Mouse (Mus musculus): ENCODE results near the gene 1700067P10Rik.
A peak's percentile ranks its signal among the peaks of the same experiment; 100 is the strongest.

The 1700067P10Rik gene

GRCm38 (mm10) chr17:48089019-48089418, at the start of gene 1700067P10Rik:
Gene 1700067P10Rik (plus strand): TSS chr17:48089319.
- H3K27me3 ChIP-seq (ENCODE audit: control insufficient read depth, insufficient read depth, low read length, poor library complexity, severe bottlenecking): no peaks in the 10 kb centered on the region; the same call in 1 of the 2 replicates

DNA sequence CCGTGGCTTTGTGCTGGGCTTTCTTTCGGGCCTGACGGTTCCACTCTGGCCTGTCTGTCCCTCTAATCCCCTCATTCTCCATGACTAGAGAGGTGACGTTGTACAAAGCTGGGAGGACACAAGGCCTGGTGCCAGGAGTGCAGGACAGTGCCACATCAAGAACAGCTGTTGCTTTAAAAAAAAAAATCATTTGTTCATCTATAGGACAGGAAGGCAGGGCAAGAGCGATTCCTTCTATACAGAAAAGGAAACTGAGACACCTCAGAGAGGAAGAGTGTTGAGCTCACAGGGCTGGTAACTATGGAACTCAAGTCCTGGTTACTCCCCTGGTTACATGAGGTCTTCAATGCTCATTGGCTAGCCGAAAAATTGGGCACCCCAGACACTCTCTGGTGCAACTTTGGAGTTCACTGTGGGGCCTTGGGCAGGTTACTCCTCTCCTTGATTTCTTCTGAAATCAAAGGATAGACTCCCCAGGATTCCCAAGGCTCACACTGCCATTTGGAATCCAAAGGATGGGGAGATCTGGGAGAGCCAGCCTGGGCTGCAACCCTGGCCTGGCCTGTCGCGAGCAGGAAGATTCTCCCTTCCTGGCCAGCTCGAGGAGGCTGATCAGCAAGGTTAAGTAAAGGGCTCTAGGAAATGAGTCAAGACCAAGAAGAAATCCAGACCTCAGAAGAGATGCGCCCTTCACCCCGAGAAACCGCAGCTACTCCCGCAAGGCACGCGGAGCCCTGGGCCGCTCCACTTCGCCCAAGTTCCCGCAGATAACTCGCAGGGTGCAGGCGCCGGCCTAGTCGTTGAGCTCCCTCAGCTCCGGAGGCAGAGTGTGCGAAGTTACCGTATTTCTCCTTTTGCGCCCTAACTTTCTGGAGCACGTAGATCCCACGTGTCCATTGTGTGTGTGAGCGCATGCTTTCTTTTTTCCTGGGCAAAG, 47.5 kb upstream of the 1700067P10Rik start:
- peak; percentile 55 for DNase-seq (ENCODE audit: low read depth, low spot score)
- Histone ChIP-seq H3K27me3 (ENCODE audit: control insufficient read depth, insufficient read depth, low read length, poor library complexity, severe bottlenecking) (no peaks in the 10 kb centered on the region), H3K36me3 (ENCODE audit: control insufficient read depth, insufficient read depth, low read length, poor library complexity, severe bottlenecking) (no peaks in the 10 kb centered on the region)

More at GRCm38 (mm10) chr17:48089019-48089418, at the start of gene 1700067P10Rik:
- no peak for DNase-seq (ENCODE audit: low read depth, low spot score)
- no peaks in the 10 kb centered on the region for H3K36me3 ChIP-seq (ENCODE audit: control insufficient read depth, insufficient read depth, low read length, poor library complexity, severe bottlenecking)

- DNase-seq (ENCODE audit: low read depth, low spot score): peak; percentile 11
- Histone ChIP-seq H3K27me3 (ENCODE audit: control insufficient read depth, insufficient read depth, low read length, poor library complexity, severe bottlenecking) (no peaks in the 10 kb centered on the region), H3K36me3 (ENCODE audit: control insufficient read depth, insufficient read depth, low read length, poor library complexity, severe bottlenecking) (no peaks in the 10 kb centered on the region)
Measured at GRCm38 (mm10) chr17:48043154-48043880, 45.8 kb upstream of the 1700067P10Rik start.

GRCm38 (mm10) chr17:48045631-48046030, 43.5 kb upstream of the 1700067P10Rik start:
- Histone ChIP-seq H3K36me3 (ENCODE audit: control insufficient read depth, insufficient read depth, low read length, poor library complexity, severe bottlenecking) (no peaks in the 10 kb centered on the region), H3K27me3 (ENCODE audit: control insufficient read depth, insufficient read depth, low read length, poor library complexity, severe bottlenecking) (no peaks in the 10 kb centered on the region)
- peak; percentile 85 for DNase-seq (ENCODE audit: low read depth, low spot score)

- no peaks in the 10 kb centered on the region for H3K36me3 ChIP-seq (ENCODE audit: control insufficient read depth, insufficient read depth, low read length, poor library complexity, severe bottlenecking)
- DNase-seq (ENCODE audit: low read depth, low spot score): no peak
- H3K27me3 ChIP-seq (ENCODE audit: control insufficient read depth, insufficient read depth, low read length, poor library complexity, severe bottlenecking): no peaks in the 10 kb centered on the region
Measured at GRCm38 (mm10) chr17:48051638-48052337, 37.3 kb upstream of the 1700067P10Rik start.

DNA sequence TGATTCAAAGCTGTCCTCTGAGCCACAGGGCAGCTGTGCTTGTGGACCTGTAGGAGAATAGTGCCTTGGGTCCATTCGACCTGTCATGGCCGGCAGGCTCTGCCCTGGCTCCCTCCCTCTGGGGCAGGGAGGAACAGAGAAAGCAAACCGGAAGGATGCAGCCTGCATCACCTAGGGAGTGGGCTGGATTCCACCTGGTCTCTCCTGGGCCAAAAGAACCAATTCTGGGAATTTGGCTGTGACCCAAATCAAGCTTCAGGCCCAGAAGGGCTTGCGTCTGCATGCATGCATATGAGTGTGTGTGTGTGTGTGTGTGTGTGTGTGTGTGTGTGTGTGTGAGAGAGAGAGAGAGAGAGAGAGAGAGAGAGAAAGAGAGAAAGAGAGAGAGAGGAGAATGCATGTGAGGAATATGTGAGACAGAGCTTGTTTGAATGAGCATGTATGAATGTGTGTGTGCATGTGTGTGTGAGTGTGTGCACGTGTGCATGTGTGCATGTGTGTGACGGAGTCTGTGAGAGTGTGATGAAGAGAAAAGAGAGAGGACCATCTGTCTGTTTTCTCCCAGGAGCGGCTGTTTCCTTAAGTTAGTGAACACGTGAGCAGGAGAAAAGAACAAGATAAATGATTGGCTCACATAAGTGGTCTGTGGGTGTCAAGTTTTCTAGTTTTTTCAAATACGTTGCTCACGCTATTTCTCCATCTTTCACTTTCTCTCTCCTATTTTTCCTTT, 36.6 kb upstream of the 1700067P10Rik start:
- Histone ChIP-seq H3K27me3 (ENCODE audit: control insufficient read depth, insufficient read depth, low read length, poor library complexity, severe bottlenecking) (no peaks in the 10 kb centered on the region), H3K36me3 (ENCODE audit: control insufficient read depth, insufficient read depth, low read length, poor library complexity, severe bottlenecking) (no peaks in the 10 kb centered on the region)
- no peak for DNase-seq (ENCODE audit: low read depth, low spot score)

DNA sequence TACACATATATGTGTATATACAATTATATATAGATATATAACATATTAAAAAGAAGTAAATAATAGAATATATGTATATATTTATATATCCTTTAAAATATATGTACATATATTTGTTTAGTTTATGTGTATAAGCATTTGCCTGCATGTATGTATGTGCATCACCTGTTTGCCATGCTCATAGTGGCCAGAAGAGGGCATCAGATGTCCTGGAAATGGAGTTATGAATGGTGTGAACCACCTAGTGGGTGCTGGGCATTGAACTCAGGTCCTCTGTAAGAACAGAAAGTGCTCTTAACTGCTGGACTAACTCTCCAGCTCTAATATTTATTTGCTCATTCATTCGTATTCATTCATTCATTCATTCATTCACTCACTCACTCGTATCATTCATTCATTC, 35.5 kb upstream of the 1700067P10Rik start:
- DNase-seq (ENCODE audit: low read depth, low spot score): no peak
- Histone ChIP-seq H3K36me3 (ENCODE audit: control insufficient read depth, insufficient read depth, low read length, poor library complexity, severe bottlenecking) (no peaks in the 10 kb centered on the region), H3K27me3 (ENCODE audit: control insufficient read depth, insufficient read depth, low read length, poor library complexity, severe bottlenecking) (no peaks in the 10 kb centered on the region)

DNA sequence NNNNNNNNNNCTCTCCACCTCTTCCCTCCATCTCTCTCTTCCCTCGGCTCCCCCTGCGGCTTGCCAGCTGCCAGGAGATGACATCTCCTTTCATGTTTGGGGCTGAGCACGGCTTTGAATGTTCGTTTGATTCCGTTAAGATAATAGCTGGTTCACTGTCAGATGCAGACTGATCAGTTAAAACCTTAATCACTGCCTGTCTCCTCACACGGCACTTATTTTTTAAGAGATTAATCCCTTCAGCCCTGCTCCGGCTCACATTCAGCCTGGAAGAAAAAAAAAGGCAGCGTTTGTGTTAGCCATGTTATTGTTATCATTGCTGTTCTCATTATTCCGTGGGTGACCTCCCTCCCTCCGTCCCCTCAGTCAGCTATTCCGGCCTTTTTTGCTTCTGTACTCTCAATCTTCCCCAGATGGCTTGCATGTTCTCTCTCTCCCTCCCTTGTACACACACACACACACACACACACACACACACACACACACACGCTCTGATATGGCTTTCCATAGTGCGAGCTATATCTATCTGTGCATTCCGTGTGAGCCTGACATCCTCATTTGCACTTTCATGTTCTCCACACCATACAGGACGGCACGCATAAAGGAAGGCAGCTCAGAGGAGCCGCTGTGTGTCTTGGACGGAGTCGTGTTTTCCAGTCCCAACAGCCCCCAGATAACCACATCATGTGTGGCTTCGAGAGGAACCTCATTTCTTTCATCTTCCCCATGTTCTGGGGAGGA, 33.9 kb upstream of the 1700067P10Rik start:
- H3K36me3 ChIP-seq (ENCODE audit: control insufficient read depth, insufficient read depth, low read length, poor library complexity, severe bottlenecking): no peaks in the 10 kb centered on the region
- no peak for DNase-seq (ENCODE audit: low read depth, low spot score)
- H3K27me3 ChIP-seq (ENCODE audit: control insufficient read depth, insufficient read depth, low read length, poor library complexity, severe bottlenecking): no peaks in the 10 kb centered on the region

GRCm38 (mm10) chr17:48057382-48057781, 31.7 kb upstream of the 1700067P10Rik start:
- DNase-seq (ENCODE audit: low read depth, low spot score): no peak
- H3K27me3 ChIP-seq (ENCODE audit: control insufficient read depth, insufficient read depth, low read length, poor library complexity, severe bottlenecking): no peaks in the 10 kb centered on the region

GRCm38 (mm10) chr17:48064196-48064843, 24.8 kb upstream of the 1700067P10Rik start:
- H3K36me3 ChIP-seq (ENCODE audit: control insufficient read depth, insufficient read depth, low read length, poor library complexity, severe bottlenecking): no peaks in the 10 kb centered on the region
- H3K27me3 ChIP-seq (ENCODE audit: control insufficient read depth, insufficient read depth, low read length, poor library complexity, severe bottlenecking): no peaks in the 10 kb centered on the region
- no peak for DNase-seq (ENCODE audit: low read depth, low spot score)

More at GRCm38 (mm10) chr17:48057382-48057781, 31.7 kb upstream of the 1700067P10Rik start:
- no peaks in the 10 kb centered on the region for H3K36me3 ChIP-seq (ENCODE audit: control insufficient read depth, insufficient read depth, low read length, poor library complexity, severe bottlenecking)

DNA sequence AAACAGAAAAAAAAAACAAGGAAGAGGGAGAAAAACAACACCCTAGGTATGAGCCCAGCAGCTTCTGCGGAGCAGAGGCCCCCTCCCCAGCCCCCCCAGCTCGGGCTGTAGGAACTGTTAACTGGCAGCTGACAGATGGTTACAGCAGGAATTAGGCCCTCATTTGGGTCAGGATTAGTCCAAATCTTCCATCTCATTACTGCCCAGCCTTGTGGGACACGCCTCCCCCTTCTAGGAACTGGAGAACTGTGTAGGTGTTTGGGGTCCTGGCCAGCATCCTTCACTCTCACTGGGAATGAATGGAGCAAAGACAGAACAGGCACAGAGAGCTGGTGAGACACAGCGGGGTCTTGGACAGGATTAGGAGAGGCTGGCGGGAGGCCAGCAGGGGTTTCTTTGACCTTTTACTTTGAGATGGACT, 24.0 kb upstream of the 1700067P10Rik start:
- Histone ChIP-seq H3K36me3 (ENCODE audit: control insufficient read depth, insufficient read depth, low read length, poor library complexity, severe bottlenecking) (no peaks in the 10 kb centered on the region), H3K27me3 (ENCODE audit: control insufficient read depth, insufficient read depth, low read length, poor library complexity, severe bottlenecking) (no peaks in the 10 kb centered on the region)
- DNase-seq (ENCODE audit: low read depth, low spot score): no peak

DNA sequence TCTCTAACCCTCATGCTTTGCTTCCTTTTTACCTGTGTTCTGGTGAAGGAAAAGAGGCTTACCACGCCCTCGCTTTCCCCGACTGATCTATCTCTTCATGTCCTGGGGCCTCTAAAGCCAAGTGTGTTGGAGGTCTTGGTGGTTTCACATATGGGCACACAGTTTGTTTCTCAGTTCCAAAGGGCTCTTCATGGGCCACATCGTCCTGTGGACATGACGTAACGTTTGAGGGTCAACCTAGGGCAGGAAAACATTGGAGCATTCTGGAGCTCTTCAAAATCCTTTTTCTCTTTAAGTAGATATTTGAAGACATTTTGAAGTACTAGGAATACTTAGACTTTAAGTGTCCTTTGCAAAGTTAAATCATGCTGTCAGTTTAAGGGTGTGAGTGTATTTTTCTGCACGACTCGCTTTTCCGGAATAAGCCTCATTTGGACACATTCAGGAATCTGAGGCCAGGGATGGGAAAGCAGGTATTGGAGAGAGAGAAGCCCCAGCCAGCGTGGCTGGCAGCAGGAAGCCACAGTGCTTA, 22.0 kb upstream of the 1700067P10Rik start:
- no peaks in the 10 kb centered on the region for H3K27me3 ChIP-seq (ENCODE audit: control insufficient read depth, insufficient read depth, low read length, poor library complexity, severe bottlenecking)
- DNase-seq (ENCODE audit: low read depth, low spot score): no peak
- no peaks in the 10 kb centered on the region for H3K36me3 ChIP-seq (ENCODE audit: control insufficient read depth, insufficient read depth, low read length, poor library complexity, severe bottlenecking)

GRCm38 (mm10) chr17:48067729-48068128, 21.4 kb upstream of the 1700067P10Rik start:
- DNase-seq (ENCODE audit: low read depth, low spot score): no peak
- H3K27me3 ChIP-seq (ENCODE audit: control insufficient read depth, insufficient read depth, low read length, poor library complexity, severe bottlenecking): no peaks in the 10 kb centered on the region

More at GRCm38 (mm10) chr17:48067729-48068128, 21.4 kb upstream of the 1700067P10Rik start:
- no peaks in the 10 kb centered on the region for H3K36me3 ChIP-seq (ENCODE audit: control insufficient read depth, insufficient read depth, low read length, poor library complexity, severe bottlenecking)
